Mouse (Mus musculus): ENCODE measurements around the gene Kif14.

DNA sequence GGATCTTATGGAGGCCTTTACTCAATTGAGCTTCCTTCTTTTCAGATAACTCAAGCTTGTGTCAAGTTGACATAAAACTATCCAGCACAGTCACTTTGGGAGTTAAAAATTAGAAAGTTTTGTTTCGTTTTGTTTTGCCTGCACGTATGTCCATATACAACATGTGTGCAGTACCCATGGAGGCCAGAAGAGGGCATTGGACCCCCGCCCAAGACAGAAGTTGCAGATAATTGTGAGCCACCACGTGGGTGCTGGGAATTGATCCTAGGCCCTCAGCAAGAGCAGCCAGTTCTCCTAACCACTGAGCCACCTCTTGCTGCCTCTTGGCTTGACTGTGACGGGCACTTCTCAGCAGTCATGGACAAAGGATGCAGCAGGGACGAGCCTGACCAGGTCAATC lies 70.8 kb downstream of the Kif14 start:
- TF ChIP-seq POLR2A (IDR thresholded peaks at IDR 0.05; ENCODE audit: insufficient read depth, low read depth, low read length) (no peak), CTCF (IDR thresholded peaks at IDR 0.05) (peak; percentile 22)

Measured in heart, adult 2 months (tissue).